Mouse (Mus musculus): Measurements from ENCODE around the gene Wnt8b.

Gene Wnt8b

DNA sequence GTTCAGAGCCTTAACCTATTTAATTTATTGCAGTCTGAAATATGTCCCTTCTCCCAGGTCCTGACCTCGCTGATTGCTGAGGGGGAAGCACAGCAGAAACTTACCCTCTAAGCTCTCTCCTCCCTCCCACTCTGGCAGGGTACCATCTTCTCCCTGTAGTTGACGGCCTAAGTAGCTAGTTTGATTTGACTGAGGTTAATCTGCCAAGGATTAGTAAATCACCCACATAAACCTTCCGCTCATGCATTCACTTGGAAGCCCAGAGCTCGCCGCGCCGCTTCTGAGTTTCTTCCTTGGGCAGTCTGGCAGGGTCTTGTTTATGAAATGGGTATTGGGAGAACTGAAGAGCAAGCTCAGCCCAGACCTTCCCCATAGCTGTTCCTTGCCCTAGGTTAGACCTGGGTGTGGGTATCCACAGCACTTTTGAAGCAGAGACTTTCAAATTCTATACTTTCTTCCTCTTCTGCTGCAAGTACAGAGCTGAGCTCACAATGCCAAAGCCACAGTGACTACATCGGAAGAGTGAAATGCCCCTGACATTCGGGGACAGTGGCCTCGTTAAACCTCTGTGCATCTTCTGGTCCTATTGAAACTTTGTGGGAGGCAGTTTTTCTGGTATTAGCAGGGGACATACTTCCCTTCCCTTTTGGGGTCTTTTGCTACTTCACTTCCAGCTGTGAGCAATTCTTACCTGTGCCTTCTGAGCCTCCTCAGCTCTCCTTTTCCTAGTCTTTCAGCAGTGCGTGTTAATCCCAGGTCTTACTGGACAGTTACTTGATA is 20.0 kb downstream of the Wnt8b start:
- DNase-seq = no peak

DNA sequence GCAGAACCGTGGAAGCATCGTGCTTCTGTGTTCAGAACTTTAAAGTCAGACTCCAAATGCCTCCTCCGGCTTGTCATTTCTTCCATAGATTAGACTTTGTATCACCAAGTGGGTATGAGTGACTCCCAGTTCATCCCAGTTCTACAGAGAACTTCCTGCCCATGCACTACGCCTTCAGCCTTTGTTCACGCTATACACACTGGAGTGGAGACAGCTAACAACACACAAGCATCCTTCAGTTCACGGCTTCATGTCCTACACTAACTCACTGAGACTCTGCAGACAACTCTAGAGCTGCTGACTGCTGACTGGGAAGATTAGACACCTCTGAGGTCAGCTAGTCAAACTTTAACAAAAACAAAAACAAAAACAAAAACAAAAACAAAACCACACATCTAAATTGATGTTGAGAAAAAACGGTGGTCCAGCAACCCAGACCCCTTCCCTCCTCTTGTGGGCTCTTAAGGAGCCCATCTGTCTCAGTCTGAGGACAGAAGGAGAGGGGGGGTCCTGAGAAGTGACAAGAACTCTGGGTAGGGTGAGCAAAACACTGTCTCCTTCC is 20.7 kb downstream of the Wnt8b start:
- DNase-seq = no peak

DNA sequence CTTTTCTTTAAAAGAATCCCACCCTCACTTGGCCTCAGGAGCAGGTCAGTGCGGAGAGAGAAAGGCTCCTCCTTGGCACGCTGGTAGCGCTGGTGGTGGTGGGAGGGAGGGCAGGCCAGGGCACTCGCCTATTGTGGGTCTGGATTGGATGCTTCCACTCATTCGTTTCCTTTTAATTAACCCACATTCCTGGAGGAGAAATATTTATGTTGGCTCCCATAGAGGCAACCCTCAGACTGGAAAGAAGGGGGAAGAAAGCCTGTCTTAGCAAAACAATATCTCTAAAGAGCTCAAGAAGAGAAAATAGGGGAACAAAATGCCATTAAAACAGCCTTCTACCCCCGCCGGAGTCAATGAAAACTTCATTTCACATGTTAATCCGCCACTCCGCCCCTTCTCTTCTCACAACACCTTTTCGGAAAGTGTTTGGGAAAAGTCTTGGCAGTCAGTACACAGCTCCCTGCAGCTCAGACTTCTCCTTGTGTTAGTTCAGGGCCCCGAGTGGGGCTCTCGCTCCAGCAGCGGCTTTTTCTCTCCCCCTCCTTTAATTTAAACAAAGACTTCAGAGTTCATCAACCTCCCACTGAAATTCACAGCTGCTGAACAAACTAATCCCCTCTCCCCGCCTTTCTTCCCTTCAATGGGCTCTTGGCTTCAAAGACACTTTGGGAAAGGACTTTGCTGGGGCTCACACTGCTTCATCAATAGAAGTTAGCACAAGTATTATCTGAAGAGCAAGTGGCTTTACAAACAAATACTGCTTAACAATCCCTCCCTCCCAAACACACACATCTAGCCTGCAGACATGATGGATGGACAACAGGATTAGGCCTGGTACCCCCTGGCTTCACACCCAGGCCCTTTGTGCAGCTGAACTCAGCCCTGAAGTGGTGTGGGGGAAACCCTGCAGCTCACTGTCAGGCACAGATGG is 21.5 kb downstream of the Wnt8b start:
- peak; percentile 70 for DNase-seq

DNA sequence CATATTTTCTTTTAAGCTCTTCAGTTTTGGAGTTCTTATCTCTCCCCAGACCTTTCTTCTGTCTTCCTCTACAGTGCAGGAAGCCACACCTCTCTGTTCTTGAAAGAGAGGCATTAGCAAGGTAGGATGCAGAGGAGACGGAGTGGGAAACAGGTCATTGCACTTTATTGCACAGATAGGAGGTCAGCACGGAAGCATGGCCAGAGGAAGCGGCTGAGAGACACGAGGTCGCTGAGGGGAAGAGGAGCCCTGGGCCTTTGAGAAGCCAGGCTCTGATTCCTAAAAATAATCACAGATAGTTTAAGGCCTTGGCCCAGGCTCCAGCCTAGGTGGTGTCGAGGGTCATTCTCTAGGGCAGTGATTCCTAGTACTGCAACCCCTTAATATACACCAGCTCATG is 22.5 kb downstream of the Wnt8b start:
- no peak for DNase-seq

DNA sequence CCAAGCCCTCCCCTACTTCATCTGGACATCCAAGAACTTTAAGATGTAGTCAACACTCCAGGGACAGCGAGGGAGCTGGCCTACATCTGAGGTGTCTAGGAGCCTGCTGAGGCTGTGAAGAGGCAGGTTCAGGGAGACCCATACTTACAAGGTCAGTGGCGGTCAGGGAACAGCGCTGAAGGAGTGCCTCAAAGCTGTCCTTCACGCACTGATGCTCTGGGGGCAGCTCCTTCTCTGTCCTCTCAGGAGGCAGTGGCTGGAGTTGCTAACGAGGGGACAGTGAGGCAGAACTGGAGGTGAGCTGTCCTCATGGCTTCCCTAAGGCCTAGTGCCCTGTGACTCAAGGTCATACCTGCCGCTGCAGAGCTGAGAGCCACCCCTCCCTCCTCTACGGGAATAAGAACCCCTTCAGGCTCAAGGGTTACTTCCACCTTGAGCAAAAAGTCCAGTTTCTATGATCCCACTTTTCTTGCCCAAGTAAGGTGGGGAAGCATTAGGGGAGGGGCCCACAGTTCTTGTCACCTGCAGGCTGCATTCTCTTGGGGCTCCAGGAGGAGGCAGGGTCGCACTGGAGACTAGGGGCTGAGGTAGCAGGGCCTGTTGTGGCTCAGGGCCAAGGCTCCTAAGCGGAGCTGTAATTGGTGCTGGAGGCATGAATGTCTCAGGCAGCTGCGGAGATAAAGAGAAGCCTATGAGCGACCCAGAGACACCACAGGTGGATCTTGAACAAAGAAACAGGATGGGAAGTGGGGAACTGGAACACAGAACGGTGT is 24.9 kb downstream of the Wnt8b start:
- no peak for DNase-seq

DNA sequence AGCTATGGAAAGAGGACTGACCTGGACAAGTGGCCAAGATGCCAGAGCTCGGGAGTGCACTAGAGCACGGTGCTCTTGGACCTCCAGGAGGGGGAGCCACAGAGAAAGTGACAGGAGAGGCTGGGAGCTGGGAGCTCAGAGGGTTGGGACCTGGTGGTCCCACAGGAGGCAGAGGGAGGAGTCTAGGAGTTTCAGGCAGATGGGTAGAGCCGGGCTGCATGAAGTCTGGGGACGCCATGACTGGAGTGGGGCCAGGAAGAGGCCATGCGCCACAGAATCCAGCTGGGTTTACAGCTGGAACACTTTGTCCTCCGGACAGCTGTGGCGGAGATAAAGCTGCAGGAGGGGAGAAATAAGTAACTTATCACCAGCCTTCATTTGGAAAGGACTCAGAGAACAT is 25.9 kb downstream of the Wnt8b start:
- no peak for DNase-seq

DNA sequence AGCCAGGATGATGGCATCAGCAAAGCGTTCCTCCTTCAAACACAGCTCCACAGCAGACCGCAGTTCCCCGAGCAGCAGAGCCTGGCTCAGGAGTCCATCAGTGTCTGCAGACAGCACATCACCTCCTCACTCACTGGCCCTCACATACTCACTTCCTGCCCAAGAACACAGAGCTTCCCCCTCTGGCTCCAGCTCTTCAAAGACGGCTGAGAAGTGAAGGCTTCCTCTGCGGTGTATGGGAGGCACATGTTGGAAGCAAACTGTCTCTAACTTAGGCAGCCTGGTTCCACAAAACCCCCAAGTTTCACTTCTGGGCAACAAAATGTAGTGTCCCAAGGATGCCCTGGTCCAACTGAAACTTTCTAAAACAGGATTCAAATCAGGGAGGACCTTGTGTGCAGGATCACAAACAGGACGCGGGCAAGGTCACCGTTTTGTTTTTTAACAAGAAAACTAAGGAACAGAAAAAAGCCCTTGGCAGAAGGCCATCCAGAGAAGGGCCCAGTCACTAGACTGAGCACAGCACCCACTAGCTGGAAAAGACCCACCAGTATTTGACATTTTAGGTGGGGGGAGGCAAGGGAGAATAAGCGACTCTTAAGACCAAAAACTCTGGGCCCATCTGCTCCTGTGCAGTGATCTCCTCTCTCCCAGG is 32.4 kb downstream of the Wnt8b start:
- DNase-seq = no peak

DNA sequence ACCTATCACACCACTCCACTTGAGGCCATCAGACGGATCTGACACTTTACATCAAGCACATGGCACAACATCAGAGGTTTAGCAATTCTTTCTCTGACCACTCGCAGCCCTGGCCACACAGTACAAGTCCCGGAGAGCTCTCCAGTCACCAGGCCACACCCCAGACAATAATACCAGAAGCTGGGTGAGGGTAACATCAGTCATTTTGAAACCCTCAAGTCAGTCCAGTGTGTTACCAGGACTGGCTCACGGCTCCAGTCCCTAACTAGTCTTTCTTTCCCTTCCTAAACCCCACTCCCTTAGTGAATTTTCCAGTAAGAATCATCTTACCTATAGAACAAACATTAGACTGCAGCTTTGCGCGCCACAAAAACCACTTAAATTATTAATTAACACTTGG is 36.7 kb downstream of the Wnt8b start:
- no peak for DNase-seq

DNA sequence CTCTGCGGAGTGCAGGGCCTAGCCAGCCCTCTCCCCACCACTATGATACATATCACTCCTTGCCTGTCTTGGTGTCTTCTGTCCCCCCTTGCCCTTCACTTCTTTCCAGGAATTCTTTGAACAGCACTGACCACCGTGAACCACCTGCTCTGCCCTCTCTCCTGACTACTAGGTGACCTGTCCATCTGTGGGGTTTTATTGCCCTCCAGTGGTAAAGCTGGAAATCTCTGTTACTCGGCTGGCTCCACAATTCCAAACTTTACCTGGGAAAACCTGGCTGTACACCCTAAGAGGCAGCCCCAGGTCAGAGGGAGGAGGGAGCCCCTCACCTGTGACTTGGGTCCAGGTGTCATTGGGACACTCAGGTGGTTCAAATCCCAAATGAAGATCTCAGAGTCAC is 42.1 kb downstream of the Wnt8b start:
- DNase-seq = peak; percentile 38

DNA sequence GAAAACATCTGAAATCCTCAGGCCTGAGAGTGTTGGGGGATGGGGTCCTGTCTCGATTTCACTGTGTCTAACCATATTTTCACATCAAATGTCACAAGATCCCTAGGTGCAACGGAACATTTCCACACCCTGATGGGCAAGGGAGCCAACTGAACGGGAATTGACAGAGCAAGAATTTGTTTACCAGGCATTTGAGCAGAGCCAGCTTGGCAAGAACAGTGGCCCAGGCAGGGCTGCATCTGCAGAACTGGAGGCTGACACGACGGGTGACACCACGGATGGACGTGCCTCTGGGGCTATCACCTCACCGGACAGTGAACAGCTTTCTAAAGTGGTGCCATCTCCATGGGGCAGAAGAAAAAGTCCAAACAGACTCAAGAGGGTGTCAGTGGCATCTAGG is 44.1 kb downstream of the Wnt8b start:
- no peak for DNase-seq

DNA sequence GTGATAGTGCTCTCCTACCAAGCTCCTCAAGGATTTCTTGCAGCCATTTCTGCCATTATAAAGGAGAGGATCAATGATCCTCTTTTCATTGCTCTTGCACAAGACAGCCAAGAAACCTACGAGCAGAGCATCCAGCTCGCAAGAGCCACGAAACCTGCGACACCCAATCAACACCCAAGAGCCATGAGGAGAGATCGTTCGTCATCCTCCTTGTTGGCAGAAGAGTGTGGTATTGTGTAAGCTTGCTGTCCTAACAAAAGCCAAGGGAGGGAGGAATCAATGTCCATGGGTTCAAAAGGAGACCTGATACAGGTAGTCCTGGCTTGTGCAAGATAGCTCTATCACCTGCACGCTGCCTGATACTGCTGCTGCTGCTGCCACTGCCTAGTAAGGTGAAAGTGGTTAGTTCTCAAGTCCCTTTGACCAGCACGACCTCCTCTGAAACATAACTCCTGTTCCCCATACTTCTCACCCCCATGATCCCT is 49.5 kb downstream of the Wnt8b start:
- DNase-seq = no peak

DNA sequence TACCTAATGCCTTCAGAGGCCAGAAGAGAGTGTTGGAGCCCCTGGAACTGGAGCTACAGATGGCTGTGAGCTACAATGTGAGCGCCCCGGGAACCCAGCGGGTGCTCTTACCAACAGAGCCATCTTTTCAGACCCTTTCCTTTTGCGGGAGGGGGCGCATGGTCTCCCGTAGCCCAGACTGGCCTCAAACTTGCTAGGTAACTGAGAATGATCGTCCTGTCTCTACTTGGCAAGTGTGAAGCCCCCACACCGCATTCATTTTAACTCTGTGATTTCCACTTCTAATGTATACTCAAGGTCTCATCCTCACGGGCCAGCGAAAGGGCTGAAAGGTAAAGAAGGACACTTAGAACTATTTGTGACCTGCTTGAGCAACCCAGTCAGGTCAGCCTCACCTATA is 51.1 kb downstream of the Wnt8b start:
- DNase-seq = no peak

DNA sequence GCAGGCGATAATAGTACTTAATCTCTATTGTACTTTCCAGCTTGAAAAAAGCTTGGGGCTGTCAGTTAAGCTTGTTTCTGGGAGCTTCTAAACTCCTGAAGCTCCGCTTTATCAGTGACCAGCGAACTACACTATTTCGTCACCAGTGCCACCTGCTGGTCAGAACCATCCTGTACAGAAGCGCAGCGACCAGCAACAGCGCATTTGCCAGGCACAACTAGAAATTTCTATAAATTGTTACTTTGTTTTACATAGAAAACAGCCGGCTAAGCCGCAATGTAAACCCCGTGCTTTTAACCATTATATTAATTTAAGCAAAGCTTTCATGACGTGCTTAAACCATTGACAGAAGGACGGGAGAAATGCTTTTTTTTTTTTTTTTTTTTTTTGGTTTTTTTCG is 51.5 kb downstream of the Wnt8b start:
- DNase-seq = peak; percentile 91

DNA sequence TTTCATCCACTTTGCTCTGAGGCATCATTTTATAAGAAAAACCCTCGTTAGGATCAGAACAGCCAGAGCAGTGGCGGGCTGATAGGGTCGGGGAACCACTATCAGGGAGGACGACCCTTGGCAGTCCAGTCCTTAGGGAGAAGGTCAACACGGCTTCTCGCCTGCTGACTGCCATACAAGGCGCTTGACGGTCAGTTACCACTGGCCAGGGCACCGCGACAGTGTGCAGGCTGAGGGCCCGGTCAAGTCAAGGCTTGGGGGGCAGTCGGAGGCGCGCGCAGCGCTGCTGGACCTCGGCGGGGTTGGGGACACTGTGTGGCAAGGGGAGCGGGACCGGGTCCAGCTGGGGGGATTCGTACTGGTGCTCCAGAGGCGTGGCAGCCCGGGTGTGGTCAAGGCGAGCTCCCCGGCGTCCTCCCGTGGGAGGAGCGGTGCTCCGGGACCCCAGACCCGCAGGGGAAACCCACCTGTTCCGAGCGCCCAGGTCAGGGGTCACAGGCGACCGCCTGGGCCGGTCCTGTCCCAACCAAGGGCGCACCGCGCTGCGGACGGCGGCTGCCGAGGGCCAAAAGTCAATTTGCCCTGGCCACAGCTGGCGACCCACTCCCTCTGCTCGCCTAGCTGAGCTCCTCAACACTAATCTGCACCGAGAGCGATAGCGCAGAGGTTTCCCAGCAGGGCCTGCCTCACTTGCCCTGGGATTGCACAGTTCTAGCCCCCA is 52.2 kb downstream of the Wnt8b start, which contains the start of gene Sec31b:
Sec31b (minus strand) TSS at position 544 of the 721 bp plus-strand sequence.
- DNase-seq = peak; percentile 67

DNA sequence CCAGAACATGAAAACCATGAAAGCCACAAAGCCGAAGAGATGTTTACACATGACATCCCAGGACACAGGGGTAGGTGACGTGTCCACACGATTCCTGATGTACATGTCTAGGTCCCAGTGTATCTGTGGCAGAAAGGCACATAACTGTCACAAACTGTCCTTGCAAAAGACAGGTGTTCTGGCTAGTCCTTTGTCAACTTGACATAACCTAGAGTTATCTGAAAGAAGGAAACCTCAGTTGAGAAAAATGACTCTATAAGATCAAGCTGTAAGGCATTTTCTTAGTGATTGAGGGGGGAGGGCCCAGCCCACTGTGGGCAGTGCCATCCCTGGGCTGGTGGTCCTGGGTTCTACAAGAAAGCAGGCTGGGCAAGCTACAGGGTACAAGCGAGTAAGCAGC is 59.5 kb downstream of the Wnt8b start, which contains the start of gene Gm20538:
Gm20538 (minus strand) TSS at position 101 of the 400 bp plus-strand sequence.
- DNase-seq = no peak

DNA sequence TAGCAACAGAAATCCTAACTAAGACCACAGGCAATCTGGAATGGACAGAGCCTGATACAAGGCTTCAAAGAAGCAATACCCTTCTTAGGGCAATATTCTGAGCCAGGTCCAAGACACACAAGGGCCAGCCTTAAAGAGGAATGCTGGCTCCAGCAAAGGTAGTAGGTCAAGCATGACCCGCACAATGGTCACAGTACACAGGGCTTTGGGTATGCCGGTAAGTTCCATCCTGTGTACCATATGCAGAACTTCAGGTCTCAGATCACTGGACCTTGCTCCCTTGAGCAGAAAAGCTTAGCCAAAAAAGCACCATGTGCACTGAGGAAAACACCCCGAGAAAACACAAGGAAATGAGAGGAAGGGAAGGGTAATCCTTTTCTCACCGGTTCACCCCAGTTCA is 60.0 kb downstream of the Wnt8b start:
- no peak for DNase-seq

DNA sequence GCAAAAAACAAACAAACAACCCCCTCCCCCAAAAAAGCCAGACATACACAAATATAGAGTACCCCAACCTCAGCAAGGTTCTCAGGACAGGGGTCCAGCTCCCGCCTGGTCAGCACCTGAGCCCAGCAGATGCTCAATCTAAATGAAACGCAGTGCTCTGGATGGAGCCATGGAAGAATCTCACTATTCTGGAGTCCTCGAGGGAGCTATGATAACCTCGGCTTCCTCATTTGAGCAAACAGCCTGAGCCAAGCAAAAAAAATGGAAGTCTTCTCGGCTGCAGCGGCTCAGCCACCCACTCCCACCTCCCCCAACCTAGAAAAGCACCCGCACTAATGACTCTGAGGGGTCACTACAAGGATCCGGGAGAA is 61.2 kb downstream of the Wnt8b start:
- peak; percentile 5 for DNase-seq

DNA sequence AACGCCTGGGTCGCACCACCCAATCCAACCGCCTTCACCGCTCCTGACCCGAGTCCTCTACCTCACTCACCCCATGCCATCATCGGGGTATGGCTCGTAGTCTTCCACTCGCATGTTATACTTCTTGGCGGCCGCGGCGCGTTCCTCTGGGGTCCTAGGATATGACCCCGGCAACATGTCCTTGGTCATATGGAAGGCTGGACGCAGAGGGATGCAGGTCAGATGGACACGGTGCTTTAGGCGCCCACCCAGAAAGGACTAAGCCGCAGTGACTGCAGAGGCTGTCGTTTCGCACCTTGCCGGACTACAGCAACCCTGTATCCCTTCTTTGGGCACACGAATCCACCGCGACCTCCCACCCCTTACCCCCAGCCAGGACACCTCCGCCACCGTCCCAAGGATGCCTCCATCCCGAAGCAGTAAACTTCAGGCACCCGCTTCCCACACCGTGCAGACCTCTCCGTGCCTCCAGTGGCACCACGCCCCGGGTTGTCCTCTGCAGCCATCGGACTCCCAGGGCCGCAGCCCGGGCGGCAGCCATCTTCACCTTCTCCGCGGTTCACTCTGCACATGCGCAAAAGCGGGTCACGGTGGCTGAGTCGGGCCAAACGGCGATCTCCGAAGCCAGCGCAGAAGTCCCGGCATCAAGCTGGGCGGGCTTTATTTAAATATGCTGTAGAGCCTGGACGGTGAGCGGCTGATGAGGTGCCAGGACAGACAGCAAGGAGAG is 61.8 kb downstream of the Wnt8b start, which contains the start of gene Ndufb8:
Ndufb8 (minus strand) TSS at position 580 of the 730 bp plus-strand sequence.
- peak; percentile 95 for DNase-seq

DNA sequence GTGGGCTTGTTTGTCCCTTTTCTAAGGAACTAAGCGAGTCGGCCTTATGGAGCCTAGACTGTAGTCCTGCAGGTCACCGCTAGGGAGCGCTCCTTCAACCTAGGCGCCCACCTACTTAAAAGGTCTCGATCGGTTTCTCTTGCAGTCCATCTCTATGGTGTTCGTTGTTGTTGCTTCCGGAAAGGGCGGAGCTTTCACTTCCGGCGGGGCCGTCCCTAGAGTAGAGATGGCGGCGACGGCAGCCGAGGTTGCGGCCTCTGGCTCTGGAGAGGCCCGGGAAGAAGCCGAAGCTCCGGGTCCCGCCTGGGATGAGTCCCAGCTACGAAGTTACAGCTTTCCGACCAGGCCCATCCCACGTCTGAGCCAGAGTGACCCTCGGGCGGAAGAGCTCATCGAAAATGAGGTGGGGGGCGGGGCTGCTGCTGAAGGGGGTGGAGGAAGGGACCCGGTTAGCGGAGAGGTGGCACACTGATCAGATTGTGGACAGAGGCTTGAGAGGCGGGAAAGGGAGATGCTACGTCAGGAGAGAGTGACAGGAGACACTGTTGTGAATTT is 69.5 kb downstream of the Wnt8b start, which contains the start of gene Hif1an:
Hif1an (plus strand) TSS at position 199 of the 555 bp plus-strand sequence.
- DNase-seq = peak; percentile 96

Measured in embryo, embryonic 11 days (tissue).